Mouse (Mus musculus) heart, postnatal 0 days (tissue): ENCODE results near the gene Pla2g4f. TPM values are rescaled to one million over a fixed set of nuclear protein-coding genes. Genes with fewer than 3 reads are reported as not detected.

Experiments used
- ATAC-seq: fragments of 200-750 bp; cut with Nextera tagmentation; 2 replicates; pipeline ENCODE4 v1.8.0; 2017; ENCODE audit warnings: low read depth, moderate number of reproducible peaks, moderate library complexity; ENCODE audit not compliant: insufficient read depth
- DNase-seq: peaks from one replicate; pipeline ENCODE4 v3.0.0-alpha.2; 2016; ENCODE audit warnings: low spot score
- H3K27ac ChIP-seq: fragments of 300-500 bp; sonication (generic); 2 replicates; pipeline ENCODE4 v1.5.1; 2014; ENCODE audit warnings: low read depth, mild to moderate bottlenecking
- H3K27me3 ChIP-seq: fragments of 300-500 bp; sonication (generic); 2 replicates; pipeline ENCODE4 v1.6.1; 2014; ENCODE audit warnings: low read length, mixed read lengths; ENCODE audit not compliant: control insufficient read depth, insufficient read depth
- H3K36me3 ChIP-seq: fragments of 300-500 bp; sonication (generic); replicated peaks from 2 replicates; pipeline ENCODE4 v1.6.1; 2014; ENCODE audit warnings: low read length, mixed read lengths; ENCODE audit not compliant: control insufficient read depth, insufficient read depth
- H3K4me1 ChIP-seq: fragments of 300-500 bp; sonication (generic); 2 replicates; pipeline ENCODE4 v1.6.1; 2014; ENCODE audit warnings: antibody characterized with exemption; ENCODE audit not compliant: control insufficient read depth, insufficient read depth
- H3K4me2 ChIP-seq: fragments of 300-500 bp; sonication (generic); 2 replicates; pipeline ENCODE4 v1.6.1; 2014; ENCODE audit warnings: low read depth, mild to moderate bottlenecking, low read length, moderate library complexity
- H3K4me3 ChIP-seq: fragments of 300-500 bp; sonication (generic); 2 replicates; pipeline ENCODE4 v1.5.1; 2014; ENCODE audit warnings: low read depth, low read length
- H3K9ac ChIP-seq: fragments of 300-500 bp; sonication (generic); replicated peaks from 2 replicates; pipeline ENCODE4 v1.6.1; 2014; ENCODE audit warnings: low read depth, low read length, mixed read lengths
- H3K9me3 ChIP-seq: fragments of 300-500 bp; sonication (generic); replicated peaks from 2 replicates; pipeline ENCODE4 v1.6.1; 2016; ENCODE audit warnings: low read length; ENCODE audit not compliant: control insufficient read depth
- CTCF ChIP-seq: IDR thresholded peaks from 2 replicates; pipeline ENCODE4 v1.5.1; 2016; ENCODE audit warnings: antibody characterized with exemption, control low read depth, low read depth
- EP300 ChIP-seq: IDR thresholded peaks from 2 replicates; pipeline ENCODE4 v1.6.1; 2016; ENCODE audit warnings: antibody characterized with exemption, low read depth
- WGBS: fragments of 180-500 bp; shearing (Covaris S2); extraction: QIAGEN DNeasy Blood & Tissue Kit; methylation state at CpG from one replicate; pipeline ENCODE4 v1.1.7; 2014; 5-methylcytosine and 5-hydroxymethylcytosine counted together
- polyA plus RNA-seq: library from polyadenylated mRNA; unstranded; fragments of >200 nt; fragmentation: Nextera tagmentation; extraction: Ambion mirVana; gene quantifications from 2 replicates; pipeline ENCODE4 v1.2.1, GENCODE M21; 2015
- total RNA-seq: library from RNA; depleted of rRNA; stranded (reverse); fragments of >200 nt; gene quantifications from 2 replicates; pipeline ENCODE4 v1.2.3, GENCODE M21; 2014; ENCODE audit warnings: low replicate concordance

Pla2g4f gene
- total and polyA plus RNA-seq, 2 experiments from 2014 or later, result 0.04 TPM; not detected in 1

DNA sequence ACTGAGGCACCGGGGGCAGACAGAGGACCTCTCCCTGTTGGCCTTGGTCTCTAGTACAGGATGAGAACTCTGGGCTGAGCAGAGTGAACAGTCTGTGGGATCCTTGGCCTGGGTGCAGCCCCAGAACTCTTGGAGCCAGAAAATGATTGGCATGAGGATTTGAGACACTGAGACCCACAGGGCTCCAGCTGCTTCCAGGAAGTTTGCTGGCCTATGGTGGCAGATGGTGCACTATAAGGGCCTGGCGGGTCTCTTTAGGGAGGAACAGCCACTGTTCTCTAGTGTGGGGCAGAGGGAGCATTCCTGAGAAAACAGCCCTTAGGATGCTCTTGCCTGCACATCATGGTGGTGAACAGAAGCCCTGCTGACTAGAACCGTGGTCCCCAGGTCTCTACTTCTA is 25.6 kb downstream of the Pla2g4f start:
- ATAC-seq, result no peak
- H3K36me3 ChIP-seq, result no peaks in the 10 kb centered on the region
- no peak overlapping the region for H3K4me3 ChIP-seq
- no peak for DNase-seq
- no peak overlapping the region for H3K4me2 ChIP-seq
- no peaks in the 10 kb centered on the region for H3K4me1 ChIP-seq
- 77% methylated on average over 3 of the region's 3 CpGs for WGBS
- no peak overlapping the region for H3K27ac ChIP-seq
- H3K9ac ChIP-seq, result no peak overlapping the region
- H3K9me3 ChIP-seq, result no peaks in the 10 kb centered on the region
- TF ChIP-seq EP300 (no peak), CTCF (no peak)
- H3K27me3 ChIP-seq, result no peaks in the 10 kb centered on the region

DNA sequence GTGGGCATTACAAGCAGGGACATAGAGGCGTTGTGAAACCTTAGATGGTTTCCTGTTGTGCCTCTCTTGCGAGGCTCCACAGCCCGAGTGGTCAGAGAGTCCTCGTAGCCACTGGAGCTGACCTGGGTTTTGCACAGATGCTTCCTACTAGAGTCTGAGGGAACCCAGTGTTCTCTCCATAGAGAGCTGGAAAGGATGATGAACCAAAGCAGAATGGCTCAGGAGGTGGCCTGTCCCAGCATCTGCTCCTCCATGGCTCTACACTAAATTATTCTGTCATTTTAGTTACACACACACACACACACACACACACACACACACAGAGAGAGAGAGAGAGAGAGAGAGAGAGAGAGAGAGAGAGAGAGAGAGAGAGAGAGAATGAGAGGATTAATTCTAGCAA is 28.3 kb downstream of the Pla2g4f start:
- no peak for ATAC-seq
- no peaks in the 10 kb centered on the region for H3K27me3 ChIP-seq
- TF ChIP-seq EP300, result no peak
- no peak for TF ChIP-seq CTCF

DNA sequence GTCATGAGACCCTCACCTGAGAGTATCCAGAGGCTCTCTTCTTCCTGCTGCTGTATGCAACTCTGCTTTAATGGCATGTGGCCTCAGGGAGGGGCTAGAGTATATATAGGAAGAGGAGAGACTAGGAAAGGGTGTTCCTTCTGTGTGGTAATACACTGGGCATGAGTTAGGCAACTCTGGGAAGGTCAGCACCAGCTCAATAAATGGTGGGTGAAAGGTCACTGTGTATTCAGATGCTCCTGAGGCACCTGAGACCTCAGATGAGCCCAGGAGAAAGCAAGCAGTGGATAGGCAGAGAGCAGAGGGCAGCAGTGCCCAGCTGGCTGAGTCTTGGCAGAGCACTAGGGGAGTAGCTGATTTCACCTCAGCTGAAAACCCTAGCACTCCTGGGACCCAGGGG is 29.3 kb downstream of the Pla2g4f start:
- no peaks in the 10 kb centered on the region for H3K27me3 ChIP-seq
- H3K9me3 ChIP-seq, result no peaks in the 10 kb centered on the region
- no peaks in the 10 kb centered on the region for H3K4me1 ChIP-seq
- no peak overlapping the region for H3K27ac ChIP-seq
- no peak for TF ChIP-seq EP300
- no peak for TF ChIP-seq CTCF
- DNase-seq (no peak), ATAC-seq (no peak)
- H3K4me3 ChIP-seq, result no peak overlapping the region
- no peaks in the 10 kb centered on the region for H3K36me3 ChIP-seq
- H3K4me2 ChIP-seq, result no peak overlapping the region
- H3K9ac ChIP-seq, result no peak overlapping the region

More for the DNA sequence above, 28.3 kb downstream of the Pla2g4f start:
- no peaks in the 10 kb centered on the region for H3K36me3 ChIP-seq
- H3K9me3 ChIP-seq, result no peaks in the 10 kb centered on the region
- H3K4me2 ChIP-seq, result no peak overlapping the region
- H3K9ac ChIP-seq, result no peak overlapping the region
- no peak overlapping the region for H3K27ac ChIP-seq
- no peak for DNase-seq
- no peak overlapping the region for H3K4me3 ChIP-seq
- no peaks in the 10 kb centered on the region for H3K4me1 ChIP-seq
- WGBS, result 62% methylated on average over 4 of the region's 4 CpGs

DNA sequence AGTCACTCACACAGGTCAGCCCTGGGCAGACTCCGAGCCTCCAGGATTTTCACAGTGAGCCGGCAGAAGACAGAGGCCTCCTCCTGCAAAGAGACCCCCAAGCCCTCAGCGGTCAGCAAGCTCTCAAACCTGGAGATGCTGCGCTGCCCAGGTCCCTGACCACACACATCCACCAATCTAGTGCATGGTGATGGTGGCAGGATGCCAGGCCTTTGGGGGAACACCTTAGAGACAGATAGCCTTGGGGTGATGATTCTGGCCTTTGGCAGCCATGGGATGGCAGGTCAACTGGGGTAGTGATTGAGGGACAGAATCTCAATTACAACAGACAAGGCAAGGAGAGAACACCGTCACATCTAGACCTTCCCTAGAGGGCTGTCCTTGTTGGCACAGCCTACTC is 29.9 kb downstream of the Pla2g4f start:
- Histone ChIP-seq H3K4me1 (no peaks in the 10 kb centered on the region), H3K4me3 (no peak overlapping the region), H3K4me2 (no peak overlapping the region), H3K9me3 (no peaks in the 10 kb centered on the region), H3K27me3 (no peaks in the 10 kb centered on the region), H3K9ac (no peak overlapping the region), H3K27ac (no peak overlapping the region), H3K36me3 (no peaks in the 10 kb centered on the region)
- ATAC-seq (no peak), DNase-seq (no peak)
- no peak for TF ChIP-seq EP300
- no peak for TF ChIP-seq CTCF
- WGBS, result 79% methylated on average over 5 of the region's 5 CpGs

DNA sequence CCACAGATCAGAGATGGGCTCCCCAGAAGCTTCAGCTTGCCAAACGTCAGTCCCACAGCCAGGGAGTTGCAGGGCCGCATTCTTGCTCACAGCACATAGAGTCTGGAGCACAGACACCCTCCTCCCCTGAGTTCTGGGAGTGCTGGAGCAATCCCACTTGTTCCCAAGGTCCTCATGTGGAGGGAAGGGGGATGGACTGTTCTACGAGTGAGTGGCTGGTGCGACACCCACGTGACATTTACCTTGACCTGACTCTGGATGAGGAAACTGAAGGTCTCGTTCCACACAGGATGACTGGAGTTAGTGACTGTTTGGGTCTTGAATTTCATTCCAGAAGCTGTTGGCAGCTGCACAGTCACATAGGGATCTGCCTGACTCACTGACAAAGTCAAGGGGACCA is 30.4 kb downstream of the Pla2g4f start:
- ATAC-seq, result no peak

DNA sequence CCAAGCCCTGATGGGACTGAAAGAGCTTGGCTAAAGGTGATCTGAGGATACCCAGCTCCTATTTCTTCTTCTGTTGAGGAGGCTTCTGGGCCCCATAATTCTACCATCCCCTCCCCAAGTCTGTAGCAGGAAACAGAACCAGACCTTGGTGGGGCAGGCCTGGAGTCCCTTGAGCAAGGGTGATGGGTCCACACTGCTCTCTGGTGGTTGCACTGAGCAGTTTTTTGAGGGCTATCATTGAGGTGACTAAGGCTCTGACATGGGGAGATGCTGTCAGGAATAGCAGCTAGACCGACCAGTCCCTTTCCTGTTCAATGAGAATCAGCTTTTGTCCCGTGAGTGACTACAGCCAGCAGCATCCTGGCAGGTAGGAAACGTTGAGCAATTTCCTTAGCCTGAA is 32.7 kb downstream of the Pla2g4f start:
- no peak overlapping the region for H3K27ac ChIP-seq
- WGBS, result 34% methylated on average over 3 of the region's 3 CpGs
- ATAC-seq (no peak), DNase-seq (no peak)
- no peak overlapping the region for H3K4me3 ChIP-seq
- TF ChIP-seq CTCF, result peak; percentile 46
- no peak for TF ChIP-seq EP300
- H3K27me3 ChIP-seq, result no peaks in the 10 kb centered on the region
- no peak overlapping the region for H3K4me2 ChIP-seq
- no peaks in the 10 kb centered on the region for H3K4me1 ChIP-seq
- H3K9me3 ChIP-seq, result no peaks in the 10 kb centered on the region
- no peaks in the 10 kb centered on the region for H3K36me3 ChIP-seq
- H3K9ac ChIP-seq, result no peak overlapping the region

More for the DNA sequence above, 30.4 kb downstream of the Pla2g4f start:
- no peak for DNase-seq
- no peaks in the 10 kb centered on the region for H3K36me3 ChIP-seq
- TF ChIP-seq CTCF, result no peak
- no peak overlapping the region for H3K27ac ChIP-seq
- H3K4me3 ChIP-seq, result no peak overlapping the region
- H3K4me2 ChIP-seq, result no peak overlapping the region
- no peaks in the 10 kb centered on the region for H3K4me1 ChIP-seq
- no peaks in the 10 kb centered on the region for H3K9me3 ChIP-seq
- no peaks in the 10 kb centered on the region for H3K27me3 ChIP-seq
- no peak overlapping the region for H3K9ac ChIP-seq
- 40% methylated on average over 6 of the region's 6 CpGs for WGBS
